8 mouse cellular contexts compared by ENCODE assay signal in the genomic region with DNA sequence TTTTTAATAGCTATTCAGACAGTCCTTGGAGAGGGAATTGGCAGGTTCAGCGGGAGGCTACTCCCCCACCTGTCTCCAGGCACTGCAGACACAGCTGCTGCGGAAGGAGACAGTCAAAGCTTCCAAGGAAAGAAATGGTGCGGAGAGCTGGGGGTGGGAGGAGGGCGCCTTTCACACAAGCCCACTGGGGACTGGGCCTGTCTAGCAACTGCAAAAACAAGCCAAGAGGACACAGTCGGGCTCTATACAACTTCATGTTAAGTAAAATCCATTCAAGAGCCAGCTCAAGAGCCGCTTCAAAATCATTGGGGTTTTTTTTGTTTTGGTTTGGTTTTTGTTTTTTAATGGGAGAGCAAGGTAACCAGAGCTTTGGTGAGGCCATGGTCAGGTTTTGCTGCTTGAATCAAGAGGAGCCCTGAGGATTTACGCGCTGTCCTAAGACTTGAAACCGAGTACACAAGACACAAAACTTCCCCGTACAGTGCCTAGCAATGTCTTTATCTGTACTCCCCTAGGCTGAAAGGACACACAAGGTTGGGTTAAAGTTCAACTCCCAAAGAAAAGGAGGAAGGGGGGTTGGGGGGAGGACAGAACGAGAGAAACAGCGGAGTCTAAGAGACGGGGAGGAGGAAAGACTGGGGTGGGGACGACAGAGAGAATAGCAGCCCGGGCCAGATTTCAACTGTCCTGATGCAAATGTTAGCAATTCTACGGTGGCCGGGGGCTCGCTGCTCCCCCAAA.
DNase-seq lines count a peak whose midpoint lies in the region; ATAC-seq lines count a peak whose summit lies in the region.

No protein-coding gene starts in this region.

- H3K4me3 ChIP-seq in hindbrain, embryonic 11.5 days (ENCODE audit: low read depth, low read length), result peak overlapping the region; percentile 24

- H3K4me2 ChIP-seq in hindbrain, embryonic 11.5 days (replicated peaks; ENCODE audit: low read depth, low read length), result peak overlapping the region; percentile 52

- 2% methylated on average over 18 of the region's 18 CpGs for WGBS in hindbrain, embryonic 11.5 days

- no peaks in the 10 kb centered on the region for H3K9me3 ChIP-seq in hindbrain, embryonic 11.5 days (ENCODE audit: control insufficient read depth, low read length)

- no peaks in the 10 kb centered on the region for H3K36me3 ChIP-seq in hindbrain, embryonic 11.5 days (ENCODE audit: control insufficient read depth, insufficient read depth, low read length)

- H3K9ac ChIP-seq in hindbrain, embryonic 11.5 days (ENCODE audit: low read depth, low read length), result peak overlapping the region; percentile 46

- ATAC-seq in hindbrain, embryonic 11.5 days (ENCODE audit: low FRiP score), result peak; percentile 81

- peak overlapping the region; percentile 43 for H3K27ac ChIP-seq in hindbrain, embryonic 11.5 days (ENCODE audit: low read depth, low read length)

- H3K4me1 ChIP-seq in hindbrain, embryonic 11.5 days (replicated peaks; ENCODE audit: control insufficient read depth, insufficient read depth, low read length), result no peaks in the 10 kb centered on the region

- no peaks in the 10 kb centered on the region; the same call in 1 of the 2 replicates for H3K27me3 ChIP-seq in hindbrain, embryonic 11.5 days (ENCODE audit: control insufficient read depth, insufficient read depth, low read length)

- DNase-seq in adipocyte (ENCODE audit: low spot score), result peak; percentile 36
- peak; percentile 73 to 74 for DNase-seq in cerebellum, postnatal 14 days
- peak; percentile 48 to 52 for DNase-seq in frontal cortex, postnatal 36 days (ENCODE audit: low spot score in 2 of 2)
- DNase-seq in hindbrain, embryonic 11.5 days (ENCODE audit: low spot score), result peak; percentile 74
- DNase-seq in layer of hippocampus, postnatal 36 days, result peak; percentile 21 to 23
- DNase-seq in lung, postnatal 25 days (ENCODE audit: low spot score), result peak; percentile 18
- peak; percentile 69 for DNase-seq in retina, postnatal 1 day
- no peak for DNase-seq in T-cell, adult 2 months (ENCODE audit: low spot score)
